Mouse (Mus musculus): Measurements from ENCODE around the gene 1700013G24Rik. TPM values are rescaled to one million over a fixed set of nuclear protein-coding genes. Genes with fewer than 3 reads are reported as not detected.

1700013G24Rik gene
- polyA plus RNA-seq, 1 experiment, result not detected

DNA sequence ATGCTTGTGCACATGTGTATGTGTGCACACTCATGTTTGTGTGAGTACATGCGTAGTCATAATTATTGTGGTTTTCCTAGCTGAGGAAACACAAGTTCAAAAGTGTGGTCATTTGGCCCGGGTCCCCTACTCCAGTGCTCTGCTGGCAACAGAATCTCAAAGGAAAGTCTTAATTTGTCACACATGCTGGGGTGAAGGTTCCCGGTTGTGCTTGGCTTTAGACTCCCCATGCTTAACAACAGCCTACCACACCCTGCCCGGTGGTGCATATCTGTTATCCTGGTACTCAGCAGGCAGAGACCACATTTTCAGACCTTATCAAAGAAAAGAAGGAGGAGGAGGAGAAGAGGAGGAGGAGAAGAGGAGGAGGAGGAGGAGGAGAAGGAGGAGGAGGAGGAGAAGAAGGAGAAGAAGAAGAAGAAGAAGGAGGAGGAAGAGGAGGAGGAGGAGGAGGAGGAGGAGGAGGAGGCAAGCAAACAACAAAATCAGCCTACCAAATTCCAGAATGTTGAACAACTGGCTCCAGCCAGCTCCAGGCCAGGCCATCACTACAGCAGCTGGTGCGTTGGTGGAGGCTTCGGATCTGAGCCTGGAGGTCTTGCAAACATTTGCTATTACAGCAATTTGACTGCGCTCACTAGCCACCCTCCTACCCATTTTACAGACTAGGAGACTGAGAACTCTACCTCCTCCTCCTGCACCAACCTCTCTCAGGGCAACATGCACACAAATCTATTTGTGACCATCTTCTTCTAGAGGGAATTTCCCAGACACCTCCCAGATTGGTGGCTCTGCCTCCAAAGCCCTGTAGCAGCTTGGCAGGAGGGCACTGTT, 5.5 kb upstream of the 1700013G24Rik start:
- Histone ChIP-seq H3K27ac (replicated peaks; ENCODE audit: low read depth, low read length) (no peak overlapping the region), H3K4me3 (ENCODE audit: insufficient read depth, low read depth, low read length) (no peak overlapping the region), H3K4me1 (ENCODE audit: control insufficient read depth, insufficient read depth, insufficient read length, low read length) (peaks cover 2% of the 10 kb centered on the region)

DNA sequence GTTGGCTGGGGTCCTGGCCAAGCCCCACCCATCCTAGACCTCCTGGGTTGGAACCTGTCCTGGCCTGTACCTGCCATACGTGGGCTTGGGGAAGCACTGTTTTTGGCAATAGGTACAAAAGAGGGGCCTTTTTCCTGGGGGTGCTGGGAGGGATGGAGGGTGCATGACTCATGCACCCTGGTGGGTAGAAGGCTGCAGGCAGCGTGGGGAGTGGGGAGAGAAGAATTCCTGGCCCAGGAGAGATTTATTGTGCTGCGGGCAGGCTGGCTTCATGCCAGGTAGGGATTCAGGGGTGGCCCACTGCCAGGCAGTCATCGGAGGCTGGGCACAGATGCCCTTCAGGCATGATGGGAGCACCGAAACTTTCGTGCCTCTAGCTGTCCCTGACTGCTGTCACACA, 4.9 kb upstream of the 1700013G24Rik start:
- Histone ChIP-seq H3K27ac (replicated peaks; ENCODE audit: low read depth, low read length) (no peak overlapping the region), H3K4me3 (ENCODE audit: insufficient read depth, low read depth, low read length) (no peak overlapping the region), H3K4me1 (ENCODE audit: control insufficient read depth, insufficient read depth, insufficient read length, low read length) (peaks cover 2% of the 10 kb centered on the region)

DNA sequence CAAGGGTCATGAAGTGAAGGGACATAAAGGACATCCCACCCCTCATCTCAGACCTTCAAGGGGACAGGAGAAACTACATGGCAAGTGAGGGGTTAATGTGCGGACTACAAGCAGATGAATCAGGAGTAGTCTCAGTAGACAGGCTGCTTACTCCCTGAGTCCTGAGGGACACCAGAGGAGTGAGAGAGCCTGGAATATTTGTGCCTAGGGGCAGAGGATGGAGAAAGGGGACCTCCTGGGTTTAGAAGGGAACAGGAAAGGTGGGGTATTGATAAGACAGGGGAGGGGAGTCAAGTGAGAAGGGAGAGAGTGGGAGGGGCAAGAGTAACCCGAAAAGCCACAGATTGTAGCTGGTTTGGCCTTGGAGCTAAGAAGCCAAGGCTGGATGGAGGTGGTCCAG, 4.4 kb upstream of the 1700013G24Rik start:
- peaks cover 2% of the 10 kb centered on the region for H3K4me1 ChIP-seq (ENCODE audit: control insufficient read depth, insufficient read depth, insufficient read length, low read length)
- H3K4me3 ChIP-seq (ENCODE audit: insufficient read depth, low read depth, low read length), result no peak overlapping the region
- no peak overlapping the region for H3K27ac ChIP-seq (replicated peaks; ENCODE audit: low read depth, low read length)

DNA sequence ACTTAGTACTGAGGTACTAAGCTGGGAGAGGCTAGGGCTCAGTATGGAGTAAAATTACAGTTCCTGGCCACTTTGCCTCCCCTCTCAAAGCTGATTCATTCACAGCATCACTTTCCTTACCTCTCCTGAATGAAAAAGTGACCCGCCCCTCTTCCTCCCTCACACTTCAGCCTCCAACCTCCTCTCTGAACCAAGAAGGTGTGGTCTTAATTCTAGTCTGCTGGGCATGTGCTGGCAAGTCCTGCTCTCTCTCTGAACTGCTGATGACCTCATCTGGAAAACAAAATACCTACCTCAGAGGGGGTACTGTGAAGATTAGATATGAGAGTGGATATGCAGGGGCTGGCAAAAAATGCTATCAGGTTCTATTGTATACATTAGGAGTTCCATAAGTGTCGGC, 4.0 kb upstream of the 1700013G24Rik start:
- Histone ChIP-seq H3K27ac (replicated peaks; ENCODE audit: low read depth, low read length) (no peak overlapping the region), H3K4me3 (ENCODE audit: insufficient read depth, low read depth, low read length) (no peak overlapping the region), H3K4me1 (ENCODE audit: control insufficient read depth, insufficient read depth, insufficient read length, low read length) (peaks cover 2% of the 10 kb centered on the region)

DNA sequence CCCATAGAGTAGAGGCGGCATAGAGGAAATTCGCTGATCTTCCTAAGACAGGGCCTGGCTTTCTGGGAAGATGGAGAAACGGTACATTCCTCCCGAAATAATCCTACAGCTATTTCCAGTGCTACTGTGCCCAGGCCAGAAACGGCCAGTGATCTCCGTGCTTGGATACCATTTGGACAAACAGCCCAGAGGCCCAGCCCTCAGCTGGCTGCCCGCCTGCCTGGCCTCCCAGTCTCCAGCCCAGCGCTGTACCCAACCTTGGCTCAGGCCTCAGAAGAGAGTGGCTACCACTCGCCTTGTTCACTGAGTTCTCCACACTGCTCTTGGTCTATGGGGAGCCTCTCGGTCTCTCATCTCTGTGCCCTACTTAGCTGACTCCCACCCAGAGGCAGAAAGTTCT, 3.4 kb upstream of the 1700013G24Rik start:
- H3K4me1 ChIP-seq (ENCODE audit: control insufficient read depth, insufficient read depth, insufficient read length, low read length), result peaks cover 2% of the 10 kb centered on the region
- H3K4me3 ChIP-seq (ENCODE audit: insufficient read depth, low read depth, low read length), result no peak overlapping the region
- H3K27ac ChIP-seq (replicated peaks; ENCODE audit: low read depth, low read length), result no peak overlapping the region

DNA sequence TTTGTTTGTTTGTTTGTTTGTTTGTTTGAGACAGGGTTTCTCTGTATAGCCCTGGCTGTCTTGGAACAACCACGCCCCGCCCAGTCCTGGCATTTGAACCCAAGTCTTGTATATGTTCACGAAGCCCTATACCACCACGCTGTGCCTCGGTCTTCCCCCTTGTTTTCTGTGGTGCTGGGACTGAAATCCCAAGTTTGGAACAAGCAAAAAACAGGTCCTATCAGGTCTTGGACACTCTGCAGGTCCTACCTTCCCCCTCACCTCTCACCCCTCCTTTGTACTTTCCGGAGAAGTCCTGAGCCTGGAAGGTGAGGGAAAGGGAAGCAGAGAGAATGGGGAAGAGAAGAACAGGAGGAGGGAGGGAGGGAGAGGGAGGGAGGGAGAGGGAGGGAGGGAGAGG, 894 bp upstream of the 1700013G24Rik start:
- H3K27ac ChIP-seq (replicated peaks; ENCODE audit: low read depth, low read length), result no peak overlapping the region
- H3K4me1 ChIP-seq (ENCODE audit: control insufficient read depth, insufficient read depth, insufficient read length, low read length), result peaks cover 2% of the 10 kb centered on the region
- H3K4me3 ChIP-seq (ENCODE audit: insufficient read depth, low read depth, low read length), result no peak overlapping the region

DNA sequence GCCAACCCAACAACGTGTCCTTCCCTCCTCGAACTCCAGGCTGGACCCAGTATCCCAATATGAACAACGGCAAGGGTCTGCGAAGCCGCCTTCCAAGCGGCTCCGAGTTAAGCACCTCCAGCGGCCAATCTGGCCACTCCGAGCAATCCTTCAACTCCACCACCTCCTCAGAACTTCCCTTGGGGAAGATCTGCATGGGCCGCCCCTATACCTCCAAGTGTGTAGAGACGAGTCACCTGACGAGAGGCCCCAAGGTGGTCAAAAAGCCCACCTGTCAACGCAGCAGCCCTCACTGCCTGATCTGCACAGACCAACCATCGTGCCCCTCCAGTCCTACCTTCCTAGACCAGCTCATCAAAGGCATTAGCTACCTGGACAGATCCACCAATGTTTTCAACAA, 1.5 kb downstream of the 1700013G24Rik start:
- peaks cover 5% of the 10 kb centered on the region; the same call in 1 of the 2 replicates for H3K4me1 ChIP-seq (ENCODE audit: control insufficient read depth, insufficient read depth, insufficient read length, low read length)
- no peak overlapping the region for H3K4me3 ChIP-seq (ENCODE audit: insufficient read depth, low read depth, low read length)
- no peak overlapping the region for H3K27ac ChIP-seq (replicated peaks; ENCODE audit: low read depth, low read length)

DNA sequence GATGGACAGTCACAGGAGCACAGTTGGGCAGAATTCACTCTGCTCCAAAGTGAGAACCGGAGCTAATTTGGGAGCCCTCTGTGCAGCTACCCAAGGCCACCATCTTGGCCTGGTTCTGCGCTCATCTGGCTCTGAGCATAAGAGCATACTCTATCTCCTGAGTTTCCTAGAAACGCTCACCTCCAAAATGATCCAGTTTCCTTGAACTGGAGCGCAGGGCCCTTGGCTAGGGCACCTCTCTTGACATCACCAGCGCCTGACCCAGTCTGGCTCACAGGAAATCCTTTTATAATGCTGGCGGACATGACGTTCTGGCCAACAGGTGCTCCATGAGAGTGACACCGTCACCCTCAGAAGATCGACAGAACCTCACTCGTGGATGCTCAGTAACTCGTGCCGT, 3.5 kb downstream of the 1700013G24Rik start:
- H3K4me1 ChIP-seq (ENCODE audit: control insufficient read depth, insufficient read depth, insufficient read length, low read length), result peaks cover 11% of the 10 kb centered on the region

DNA sequence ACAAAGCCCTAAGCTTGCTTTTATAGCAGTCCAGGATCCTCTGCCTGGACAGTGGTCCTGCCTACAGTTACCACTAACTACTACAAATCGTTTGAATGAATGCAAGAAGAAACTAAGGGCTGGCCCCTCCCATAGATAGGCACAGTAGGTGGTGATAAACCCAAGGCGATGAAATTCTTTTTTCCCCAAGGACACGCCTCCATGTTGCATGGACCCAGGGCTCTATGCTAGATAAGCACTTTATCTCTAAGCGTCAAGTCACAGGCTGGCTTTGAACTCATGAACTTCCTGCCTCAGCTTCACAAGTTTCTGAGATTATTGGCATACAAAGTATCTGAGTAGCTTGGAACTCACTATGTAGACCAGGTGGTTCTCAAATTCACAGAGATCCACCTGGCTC, 4.2 kb downstream of the 1700013G24Rik start:
- no peak overlapping the region for H3K4me3 ChIP-seq (ENCODE audit: insufficient read depth, low read depth, low read length)
- 0 out of 2 replicates have a peak overlapping the region, but pooled peaks have one; percentile 23 for H3K27ac ChIP-seq (replicated peaks; ENCODE audit: low read depth, low read length)
- H3K4me1 ChIP-seq (ENCODE audit: control insufficient read depth, insufficient read depth, insufficient read length, low read length), result peaks cover 12% of the 10 kb centered on the region

More for the DNA sequence above, 3.5 kb downstream of the 1700013G24Rik start:
- H3K4me3 ChIP-seq (ENCODE audit: insufficient read depth, low read depth, low read length), result no peak overlapping the region
- peak overlapping the region; percentile 59 for H3K27ac ChIP-seq (replicated peaks; ENCODE audit: low read depth, low read length)

DNA sequence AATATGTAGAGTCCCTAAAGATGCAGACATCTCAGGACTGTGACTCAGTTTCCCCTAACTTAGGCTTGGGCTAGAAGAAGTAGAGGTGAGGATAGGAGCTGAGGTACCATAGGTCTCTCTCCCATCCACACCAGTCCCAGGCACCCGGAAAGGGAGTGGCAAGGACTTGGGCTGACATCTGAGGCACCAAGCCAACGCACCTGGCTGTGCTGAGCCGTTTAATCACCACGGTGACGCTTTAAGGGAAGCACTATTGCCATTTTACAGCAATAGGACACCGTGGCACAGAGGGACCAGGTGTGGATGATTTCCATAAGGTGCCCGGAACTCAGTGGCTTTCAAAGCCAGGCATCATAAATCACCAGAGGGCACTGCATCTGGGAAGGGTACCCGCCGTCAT, 5.2 kb downstream of the 1700013G24Rik start:
- H3K27ac ChIP-seq (replicated peaks; ENCODE audit: low read depth, low read length), result no peak overlapping the region
- no peak overlapping the region for H3K4me3 ChIP-seq (ENCODE audit: insufficient read depth, low read depth, low read length)
- H3K4me1 ChIP-seq (ENCODE audit: control insufficient read depth, insufficient read depth, insufficient read length, low read length), result peaks cover 12% of the 10 kb centered on the region

DNA sequence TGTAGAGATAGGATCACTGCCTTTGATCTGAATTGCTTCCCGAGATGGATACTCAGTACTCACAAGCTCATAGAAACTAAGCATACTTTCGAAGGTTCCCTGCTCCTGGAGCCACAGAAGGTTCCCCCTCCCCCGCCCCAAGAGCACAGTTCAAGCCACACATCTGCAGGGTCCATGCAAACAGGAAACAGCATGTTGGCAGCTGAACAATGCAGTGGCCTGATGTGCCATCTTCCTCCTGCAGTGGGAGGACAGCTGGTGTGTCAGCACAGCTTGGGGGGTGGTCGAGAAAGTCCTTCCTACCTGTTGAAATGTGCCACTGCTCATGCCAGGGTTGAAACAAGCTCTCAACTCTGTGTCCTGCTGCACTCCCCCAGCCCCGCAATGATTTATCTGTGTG, 5.8 kb downstream of the 1700013G24Rik start:
- Histone ChIP-seq H3K27ac (replicated peaks; ENCODE audit: low read depth, low read length) (no peak overlapping the region), H3K4me3 (ENCODE audit: insufficient read depth, low read depth, low read length) (no peak overlapping the region), H3K4me1 (ENCODE audit: control insufficient read depth, insufficient read depth, insufficient read length, low read length) (peaks cover 12% of the 10 kb centered on the region)

DNA sequence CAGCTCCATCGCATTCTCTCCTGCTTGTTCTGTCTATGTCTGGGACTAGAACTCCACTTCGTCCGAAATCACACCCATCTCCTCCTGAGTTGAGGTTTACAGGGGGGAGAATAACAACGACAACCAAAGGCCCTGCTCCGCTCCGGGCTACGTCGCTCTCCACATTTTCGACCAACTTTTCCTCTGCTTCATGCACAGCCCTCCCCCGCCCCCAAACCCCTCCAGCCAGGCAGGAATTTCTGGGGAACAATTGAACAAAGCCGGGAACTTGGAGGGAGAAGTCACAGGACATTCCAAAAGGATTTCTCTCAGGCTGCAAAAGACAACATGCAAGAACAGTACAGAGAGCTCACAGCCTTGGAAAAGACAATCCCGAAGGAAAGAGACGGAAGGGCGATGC, 7.6 kb downstream of the 1700013G24Rik start:
- no peak overlapping the region for H3K4me3 ChIP-seq (ENCODE audit: insufficient read depth, low read depth, low read length)
- peaks cover 22% of the 10 kb centered on the region for H3K4me1 ChIP-seq (ENCODE audit: control insufficient read depth, insufficient read depth, insufficient read length, low read length)
- H3K27ac ChIP-seq (replicated peaks; ENCODE audit: low read depth, low read length), result peak overlapping the region; percentile 86

DNA sequence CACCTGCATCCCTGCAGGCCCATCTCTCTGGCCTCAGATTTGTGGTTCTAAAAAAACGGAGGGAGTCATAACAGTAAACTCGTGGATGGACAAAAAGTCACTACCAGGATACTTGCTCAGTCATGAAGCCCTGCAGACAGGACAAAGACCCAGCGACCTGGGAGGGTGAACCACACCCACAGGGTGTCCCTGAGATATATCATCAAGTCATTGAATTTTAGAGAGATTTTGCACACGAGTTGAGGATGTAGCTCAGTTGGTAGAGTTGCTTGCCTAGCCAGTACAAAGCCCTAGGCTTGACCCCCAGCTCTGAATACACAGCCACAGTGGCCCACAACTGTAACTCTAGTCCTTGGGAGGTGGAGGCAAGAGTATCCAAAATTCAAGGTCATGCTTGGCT, 8.1 kb downstream of the 1700013G24Rik start:
- Histone ChIP-seq H3K27ac (replicated peaks; ENCODE audit: low read depth, low read length) (peak overlapping the region; percentile 60), H3K4me1 (ENCODE audit: control insufficient read depth, insufficient read depth, insufficient read length, low read length) (peaks cover 22% of the 10 kb centered on the region), H3K4me3 (ENCODE audit: insufficient read depth, low read depth, low read length) (no peak overlapping the region)

DNA sequence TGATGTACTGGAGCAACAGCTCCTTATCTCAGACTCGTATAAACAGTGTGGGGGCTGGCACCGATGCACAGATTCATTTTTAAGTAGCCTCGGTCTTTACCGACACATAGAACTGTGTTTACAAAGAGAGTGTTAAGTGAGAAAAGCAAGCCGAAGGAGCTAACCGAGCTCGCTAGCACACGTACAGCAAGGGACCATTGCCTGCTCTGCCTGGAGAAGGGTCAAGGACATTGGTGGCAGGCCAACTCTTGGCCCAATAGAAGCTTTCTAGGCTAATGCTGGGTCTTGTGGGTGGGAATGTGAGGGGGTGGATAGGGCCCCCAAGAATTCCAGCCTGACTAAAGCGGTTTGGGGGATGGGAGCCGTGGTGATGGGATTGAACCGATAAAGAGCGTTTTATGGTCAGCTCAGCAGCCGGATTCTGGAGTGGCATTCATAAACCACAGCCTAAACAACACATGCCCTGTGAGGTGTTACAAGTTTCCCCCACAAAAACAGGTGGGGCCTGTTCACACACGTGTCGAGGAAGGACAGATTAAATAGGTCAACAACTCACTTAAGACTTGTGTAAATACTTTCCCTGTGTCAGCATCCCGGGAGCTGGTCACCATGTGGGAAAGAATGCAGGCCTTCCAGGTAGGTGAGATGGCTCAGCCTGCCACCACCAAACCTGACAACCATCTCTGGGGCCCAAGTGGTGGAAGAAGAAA, 9.1 kb downstream of the 1700013G24Rik start:
- H3K27ac ChIP-seq (replicated peaks; ENCODE audit: low read depth, low read length), result no peak overlapping the region
- H3K4me1 ChIP-seq (ENCODE audit: control insufficient read depth, insufficient read depth, insufficient read length, low read length), result peaks cover 26% of the 10 kb centered on the region
- no peak overlapping the region for H3K4me3 ChIP-seq (ENCODE audit: insufficient read depth, low read depth, low read length)

DNA sequence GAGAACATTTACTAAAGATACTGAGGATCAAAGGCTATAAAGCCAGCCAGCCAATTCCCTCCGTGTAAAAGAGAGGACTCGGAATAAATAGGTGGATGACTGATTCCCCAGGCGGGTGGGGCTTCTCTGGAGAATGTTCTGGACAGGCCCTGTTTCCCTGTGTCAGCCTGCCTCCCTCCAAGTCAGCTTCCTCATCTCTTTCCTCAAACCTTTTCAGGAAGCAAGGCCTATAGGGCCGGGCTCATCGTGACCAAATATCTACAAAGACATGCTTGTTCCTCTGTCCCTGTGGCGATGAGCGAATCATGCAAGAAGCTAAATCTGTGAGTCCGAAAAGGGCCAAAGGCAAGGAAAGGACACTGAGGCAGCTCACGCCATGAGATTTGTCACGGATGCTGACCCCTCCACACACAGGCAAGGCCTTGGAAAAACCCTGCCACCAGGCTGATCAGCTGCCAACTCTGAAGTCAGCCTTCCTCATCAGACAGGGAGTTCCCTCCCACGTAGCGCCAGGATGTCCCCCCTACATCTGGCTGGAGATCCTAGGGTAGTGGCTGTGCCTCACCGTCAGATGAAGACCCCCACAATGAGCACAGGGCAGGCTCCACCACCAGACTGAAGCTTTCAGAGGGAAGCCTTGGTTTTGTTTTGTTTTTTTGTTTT, 12.2 kb downstream of the 1700013G24Rik start:
- Histone ChIP-seq H3K4me1 (ENCODE audit: control insufficient read depth, insufficient read depth, insufficient read length, low read length) (peaks cover 23% of the 10 kb centered on the region), H3K4me3 (ENCODE audit: insufficient read depth, low read depth, low read length) (no peak overlapping the region), H3K27ac (replicated peaks; ENCODE audit: low read depth, low read length) (peak overlapping the region; percentile 96)
